Mouse (Mus musculus) activated CD4-positive, CD25-positive, alpha-beta regulatory T cell, adult 4 months (primary cell): ENCODE measurements around the gene Il17rb. TPM values are rescaled to one million over a fixed set of nuclear protein-coding genes. Genes with fewer than 3 reads are reported as not detected.

ENCODE experiments used
- ATAC-seq: one replicate; pipeline ENCODE4 v1.8.0; 2017
- polyA plus RNA-seq, 2 experiments: library from polyadenylated mRNA; unstranded; fragments of 100-300 nt; shearing (Covaris generic); gene quantifications; one replicate each; pipeline ENCODE4 v1.2.1; 2017

Gene Il17rb
- polyA plus RNA-seq, 2 experiments from 2014 or later, result 1.8 to 2.0 TPM

GRCm38 (mm10) chr14:29957393-29957792 lies 51.3 kb downstream of the Il17rb start:
- no peak for ATAC-seq

- ATAC-seq, result no peak
Observed at GRCm38 (mm10) chr14:29950805-29951204, 57.9 kb downstream of the Il17rb start.

GRCm38 (mm10) chr14:29946761-29947309 lies 61.9 kb downstream of the Il17rb start:
- peak; percentile 57 for ATAC-seq

Other genes with a start within 250 kb of the Il17rb start
- 100 to 1,000 TPM; 350 to 355 TPM for gene Selenok, start 40.6 kb downstream of the Il17rb start, polyA plus RNA-seq
- gene Actr8, start 30.6 kb downstream of the Il17rb start, polyA plus RNA-seq, result 10 to 100 TPM; 32.8 to 45.4 TPM
- gene Chdh, start 127 bp upstream of the Il17rb start, polyA plus RNA-seq, result under 1 TPM; 0.41 TPM